Mouse (Mus musculus) heart, adult 18-20 months (tissue): ENCODE results near the gene Olfr9. TPM values are rescaled to one million over a fixed set of nuclear protein-coding genes. Genes with fewer than 3 reads are reported as not detected.
"Not testable (repeated sequence)": the region's sequence is repeated elsewhere in the genome, so short reads cannot be mapped to it uniquely, and the experiment has no call there.

Experiments
- DNase-seq, 2 experiments: peaks; one replicate each; pipeline ENCODE4 v3.0.0; 2021 to 2022; ENCODE audit warnings: mixed read lengths in 1 of 2
- total RNA-seq, 2 experiments: library from RNA; stranded (reverse); gene quantifications; 2 replicates each; pipeline ENCODE4 v1.2.3; 2021

Olfr9 gene
- total RNA-seq, 2 experiments from 2014 or later: not detected

GRCm38 (mm10) chr10:129004032-129004920 lies 15.0 kb downstream of the Olfr9 start:
- DNase-seq: no peak

GRCm38 (mm10) chr10:129010288-129010841 lies 21.1 kb downstream of the Olfr9 start, which contains the start of gene Olfr763:
Gene Olfr763, plus strand, starts transcription at chr10:129010791.
- no peak for DNase-seq

- DNase-seq: not testable (repeated sequence)
Observed at GRCm38 (mm10) chr10:129011511-129011910, 22.3 kb downstream of the Olfr9 start.

GRCm38 (mm10) chr10:129014477-129014876 lies 25.2 kb downstream of the Olfr9 start:
- DNase-seq: no peak

- DNase-seq: no peak
Observed at GRCm38 (mm10) chr10:129023319-129023718, 34.1 kb downstream of the Olfr9 start.

- peak in 1 of 2 experiments; percentile 4 for DNase-seq
Observed at GRCm38 (mm10) chr10:129026018-129026662, 36.9 kb downstream of the Olfr9 start.

- no peak for DNase-seq
Observed at GRCm38 (mm10) chr10:129028343-129028742, 39.1 kb downstream of the Olfr9 start.

- DNase-seq: no peak
Observed at GRCm38 (mm10) chr10:129039796-129040195, 50.6 kb downstream of the Olfr9 start, which contains the start of gene Olfr764-ps1. Gene Olfr764-ps1, minus strand, starts transcription at chr10:129039896.

Other genes with a start within 250 kb of the Olfr9 start
- gene Dgka, start 244.6 kb upstream of the Olfr9 start, total RNA-seq: 10 to 100 TPM; 11.5 to 16.1 TPM
- 10 to 100 TPM in 1 of 2 experiments, 1 to 10 TPM in 1; 10.0 to 10.1 TPM for gene Pym1, start 241.5 kb upstream of the Olfr9 start, total RNA-seq
- gene Mmp19, start 198.5 kb upstream of the Olfr9 start, total RNA-seq: 1 to 10 TPM; 1.9 to 3.7 TPM
- gene Dnajc14, start 185.4 kb upstream of the Olfr9 start, total RNA-seq: 10 to 100 TPM; 34.0 to 35.3 TPM
- 1 to 10 TPM; 4.6 to 5.6 TPM for gene Tmem198b, start 185.1 kb upstream of the Olfr9 start, total RNA-seq
- 10 to 100 TPM; 35.6 to 39.7 TPM for gene Sarnp, start 172.1 kb upstream of the Olfr9 start, total RNA-seq
- gene Ormdl2, start 167.8 kb upstream of the Olfr9 start, total RNA-seq: 1 to 10 TPM; 8.1 to 9.7 TPM
- gene Gdf11, start 97.7 kb upstream of the Olfr9 start, total RNA-seq: 1 to 10 TPM; 2.3 to 2.6 TPM
- gene Cd63, start 88.4 kb upstream of the Olfr9 start, total RNA-seq: 100 to 1,000 TPM; 144 to 158 TPM
- 1 to 10 TPM; 4.3 to 4.7 TPM for gene Rdh5, start 66.5 kb upstream of the Olfr9 start, total RNA-seq
- gene Bloc1s1, start 65.4 kb upstream of the Olfr9 start, total RNA-seq: 100 to 1,000 TPM; 194 to 199 TPM
- 100 to 1,000 TPM; 144 to 148 TPM for gene Itga7, start 55.6 kb upstream of the Olfr9 start, total RNA-seq
- not detected for gene Mettl7b, start 28.4 kb upstream of the Olfr9 start, total RNA-seq
- not detected for gene Olfr763, start 21.4 kb downstream of the Olfr9 start, total RNA-seq
- not detected for gene Olfr764-ps1, start 50.5 kb downstream of the Olfr9 start, total RNA-seq
- gene Olfr765, start 60.6 kb downstream of the Olfr9 start, total RNA-seq: not detected
- gene Olfr766-ps1, start 79.5 kb downstream of the Olfr9 start, total RNA-seq: not detected
- not detected for gene Olfr767, start 93.5 kb downstream of the Olfr9 start, total RNA-seq
- gene Olfr768, start 109.9 kb downstream of the Olfr9 start, total RNA-seq: not detected
- not detected for gene Olfr769, start 128.4 kb downstream of the Olfr9 start, total RNA-seq
- gene Olfr770, start 149.6 kb downstream of the Olfr9 start, total RNA-seq: not detected
- gene Olfr771, start 175.3 kb downstream of the Olfr9 start, total RNA-seq: not detected
- gene Olfr772, start 188.5 kb downstream of the Olfr9 start, total RNA-seq: not detected
- gene Olfr773, start 198.0 kb downstream of the Olfr9 start, total RNA-seq: not detected
- not detected for gene Olfr774, start 246.8 kb downstream of the Olfr9 start, total RNA-seq